Mouse (Mus musculus) embryonic facial prominence, embryonic 11.5 days (tissue): Measurements from ENCODE around the gene Prkd1. TPM values are rescaled to one million over a fixed set of nuclear protein-coding genes. Genes with fewer than 3 reads are reported as not detected.
"Not testable (repeated sequence)": the region's sequence is repeated elsewhere in the genome, so short reads cannot be mapped to it uniquely, and the experiment has no call there.

Source experiments
- ATAC-seq: fragments of 200-750 bp; cut with Nextera tagmentation; replicated peaks from 2 replicates; pipeline ENCODE4 v1.8.0; 2017; ENCODE audit warnings: low read depth; ENCODE audit not compliant: insufficient number of reproducible peaks, low FRiP score, low TSS enrichment
- DNase-seq: peaks from one replicate; pipeline ENCODE4 v3.0.0-alpha.2; 2015; ENCODE audit warnings: low spot score
- H3K27ac ChIP-seq: fragments of 300-500 bp; sonication (generic); replicated peaks from 2 replicates; pipeline ENCODE4 v1.5.1; 2014; ENCODE audit warnings: mild to moderate bottlenecking, low read depth, low read length, control low read depth
- H3K27me3 ChIP-seq: fragments of 300-500 bp; sonication (generic); 2 replicates; pipeline ENCODE4 v1.6.1; 2014; ENCODE audit warnings: mild to moderate bottlenecking, low read length, moderate library complexity, mixed read lengths; ENCODE audit not compliant: control insufficient read depth, insufficient read depth
- H3K36me3 ChIP-seq: fragments of 300-500 bp; sonication (generic); replicated peaks from 2 replicates; pipeline ENCODE4 v1.6.1; 2014; ENCODE audit warnings: low read depth, mild to moderate bottlenecking, low read length, moderate library complexity, mixed read lengths; ENCODE audit not compliant: control insufficient read depth, insufficient read depth
- H3K4me1 ChIP-seq: fragments of 300-500 bp; sonication (generic); 2 replicates; pipeline ENCODE4 v1.6.1; 2014; ENCODE audit warnings: low read length, mixed read lengths; ENCODE audit not compliant: control insufficient read depth, insufficient read depth
- H3K4me2 ChIP-seq: fragments of 300-500 bp; sonication (generic); 2 replicates; pipeline ENCODE4 v1.6.1; 2014; ENCODE audit warnings: low read depth, mild to moderate bottlenecking, control low read depth, low read length, moderate library complexity
- H3K4me3 ChIP-seq: fragments of 300-500 bp; sonication (generic); 2 replicates; pipeline ENCODE4 v1.5.1; 2014; ENCODE audit warnings: low read depth, low read length, control low read depth
- H3K9ac ChIP-seq: fragments of 300-500 bp; sonication (generic); replicated peaks from 2 replicates; pipeline ENCODE4 v1.6.1; 2014; ENCODE audit warnings: mild to moderate bottlenecking, control low read depth, low read length
- H3K9me3 ChIP-seq: fragments of 300-500 bp; sonication (generic); replicated peaks from 2 replicates; pipeline ENCODE4 v1.6.1; 2016; ENCODE audit warnings: mild to moderate bottlenecking, low read length, inconsistent platforms, mixed read lengths; ENCODE audit not compliant: control insufficient read depth
- WGBS: fragments of 180-500 bp; shearing (Covaris S2); extraction: QIAGEN DNeasy Blood & Tissue Kit; methylation state at CpG from one replicate; pipeline ENCODE4 v1.1.7; 2014; 5-methylcytosine and 5-hydroxymethylcytosine counted together
- polyA plus RNA-seq: library from polyadenylated mRNA; unstranded; fragments of >200 nt; fragmentation: Nextera tagmentation; extraction: Ambion mirVana; gene quantifications from 2 replicates; pipeline ENCODE4 v1.2.1, GENCODE M21; 2014

Gene Prkd1
- polyA plus RNA-seq, result 6.7 and 7.3 TPM in 2 replicates

DNA sequence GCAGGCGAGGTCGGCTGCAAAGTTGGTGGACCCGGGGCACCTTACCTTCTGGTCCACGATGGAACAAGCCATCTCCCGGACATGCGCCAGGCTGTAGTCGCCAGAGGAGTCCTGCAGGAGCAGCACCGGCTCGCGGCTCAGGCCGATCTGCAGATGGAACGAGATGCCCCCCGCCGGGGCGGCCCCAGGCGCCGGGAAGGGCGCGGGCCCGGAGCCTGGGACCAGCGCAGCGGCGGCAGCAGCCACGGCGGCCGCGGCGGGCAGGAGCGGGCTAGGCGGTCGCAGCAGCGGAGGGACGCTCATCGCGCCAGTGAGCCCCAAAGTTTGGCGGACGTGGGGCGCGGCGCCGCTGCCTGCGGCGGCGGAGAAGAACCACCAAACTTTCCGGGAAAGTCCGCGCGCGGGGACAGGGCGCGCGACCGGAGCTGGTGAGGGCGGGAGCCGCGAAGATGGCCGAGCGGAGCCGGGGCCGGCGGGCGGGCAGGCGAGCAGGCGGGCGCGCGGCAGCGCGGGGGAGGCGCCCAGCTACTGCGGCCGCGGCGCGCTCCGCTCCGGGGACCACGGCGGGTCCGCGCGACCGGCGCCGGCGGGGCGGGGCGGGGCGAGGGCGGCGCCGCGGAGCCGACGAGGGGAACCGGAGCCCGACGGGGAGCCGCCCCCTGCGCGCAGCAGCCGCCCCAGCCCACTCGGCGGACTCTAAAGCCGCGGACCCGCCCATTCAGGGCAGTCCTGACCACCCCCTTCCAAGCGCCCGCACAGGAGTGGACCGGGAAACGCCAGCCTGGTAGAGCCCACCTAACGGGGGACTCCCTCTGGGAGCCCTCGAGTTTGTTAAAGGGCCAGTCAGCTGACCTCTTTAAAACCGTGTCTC lies at the start of gene Prkd1:
Gene Prkd1, minus strand, starts transcription at position 428 of the 871 bp plus-strand sequence.
- peak; percentile 94 for ATAC-seq

DNA sequence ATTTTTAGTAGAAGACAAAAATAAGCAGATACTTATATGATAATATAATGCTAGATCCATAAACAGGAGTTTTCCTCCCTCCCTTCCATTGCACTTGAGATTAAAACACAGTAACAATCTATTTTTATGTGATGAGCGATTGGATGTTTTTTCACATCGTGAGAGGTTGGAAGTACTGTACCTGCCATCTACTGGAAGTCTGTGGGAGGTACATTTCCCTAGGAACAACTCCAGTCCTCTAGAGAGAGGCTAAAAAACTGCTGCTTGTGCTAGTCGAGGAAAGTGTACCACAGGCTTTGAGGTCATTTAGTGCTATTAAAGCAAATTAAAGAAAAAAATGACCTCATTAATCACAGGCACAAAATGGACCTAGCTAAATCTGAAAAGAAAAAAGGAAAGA lies 48.6 kb upstream of the Prkd1 start:
- H3K4me2 ChIP-seq, result no peak overlapping the region
- H3K27ac ChIP-seq, result no peak overlapping the region
- peak; percentile 63 for DNase-seq
- no peaks in the 10 kb centered on the region for H3K4me1 ChIP-seq
- no peaks in the 10 kb centered on the region for H3K9me3 ChIP-seq
- H3K36me3 ChIP-seq, result no peaks in the 10 kb centered on the region
- H3K9ac ChIP-seq, result no peak overlapping the region
- H3K4me3 ChIP-seq, result no peak overlapping the region
- ATAC-seq, result no peak
- WGBS, result 17% methylated on average over 3 of the region's 3 CpGs
- H3K27me3 ChIP-seq, result no peaks in the 10 kb centered on the region

More for the DNA sequence above, at the start of gene Prkd1:
- Histone ChIP-seq H3K9ac (peak within 1 kb of the TSS; percentile 84), H3K36me3 (no peaks in the 10 kb centered on the region), H3K27ac (peak within 1 kb of the TSS; percentile 35), H3K4me1 (no peaks in the 10 kb centered on the region), H3K4me2 (peak within 1 kb of the TSS; percentile 91), H3K9me3 (no peaks in the 10 kb centered on the region), H3K4me3 (peak within 1 kb of the TSS; percentile 87), H3K27me3 (no peaks in the 10 kb centered on the region)
- WGBS, result under 1% methylated on average over 85 of the region's 114 CpGs
- DNase-seq, result peak; percentile 79

DNA sequence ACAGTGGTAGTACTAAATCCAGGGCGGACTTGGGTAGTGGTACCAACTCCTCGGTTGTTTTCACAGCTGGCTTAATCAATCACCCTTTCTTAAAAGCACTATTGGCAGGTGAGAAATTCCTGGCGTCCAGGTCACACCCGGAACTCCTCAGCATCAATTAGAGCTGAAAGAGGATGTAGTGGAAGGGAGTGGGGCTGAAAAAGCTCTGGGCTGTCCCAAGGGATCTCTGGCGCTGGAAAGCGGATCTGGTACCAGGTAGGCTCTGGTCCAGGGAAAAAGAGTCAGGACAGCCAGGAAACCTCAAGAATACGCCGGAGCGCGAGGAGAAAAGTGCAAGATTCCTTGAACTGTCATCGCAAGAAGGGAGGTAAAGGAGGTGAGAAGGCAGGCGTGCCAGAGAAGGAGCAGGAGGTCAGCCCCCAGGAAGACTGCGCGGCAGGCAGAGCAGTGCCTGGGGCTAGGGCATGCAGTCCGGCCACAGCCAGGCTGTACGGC lies 675 bp downstream of the Prkd1 start:
- no peaks in the 10 kb centered on the region for H3K9me3 ChIP-seq
- DNase-seq (peak; percentile 35), ATAC-seq (peak; percentile 10; the same call in 1 of the 2 replicates)
- H3K27ac ChIP-seq, result peak overlapping the region; percentile 35
- peak overlapping the region; percentile 84 for H3K9ac ChIP-seq
- H3K27me3 ChIP-seq, result no peaks in the 10 kb centered on the region
- H3K4me2 ChIP-seq, result peak overlapping the region; percentile 91
- peak overlapping the region; percentile 87 for H3K4me3 ChIP-seq
- H3K36me3 ChIP-seq, result no peaks in the 10 kb centered on the region
- no peaks in the 10 kb centered on the region for H3K4me1 ChIP-seq
- WGBS, result 1% methylated on average over 16 of the region's 16 CpGs

GRCm38 (mm10) chr12:50646857-50647256 lies 2.0 kb downstream of the Prkd1 start:
- H3K4me2 ChIP-seq, result no peak overlapping the region

DNA sequence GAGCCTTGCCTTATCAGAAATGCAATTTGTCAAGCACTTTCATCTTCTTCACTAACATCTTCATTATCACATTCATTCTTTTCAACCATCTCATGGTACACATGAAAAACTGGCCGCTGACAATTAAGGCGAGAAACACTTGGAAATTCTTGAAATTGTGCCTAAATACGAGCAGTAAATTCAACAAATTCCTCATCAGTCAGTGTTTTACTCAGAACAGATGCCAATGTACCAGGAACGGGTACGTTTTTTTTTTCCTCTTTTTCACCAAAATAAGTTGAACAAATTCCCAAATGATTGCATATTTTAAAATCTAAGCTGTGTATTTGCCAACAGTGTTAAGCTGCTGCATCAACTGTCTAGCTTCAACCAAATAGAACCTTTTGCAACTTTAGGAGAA lies 6.2 kb downstream of the Prkd1 start:
- WGBS, result 86% methylated on average over 5 of the region's 5 CpGs
- no peak overlapping the region for H3K4me3 ChIP-seq
- ATAC-seq, result no peak

More at GRCm38 (mm10) chr12:50646857-50647256, 2.0 kb downstream of the Prkd1 start:
- DNase-seq (no peak), ATAC-seq (no peak)
- H3K9ac ChIP-seq, result no peak overlapping the region
- no peaks in the 10 kb centered on the region for H3K9me3 ChIP-seq
- no peaks in the 10 kb centered on the region for H3K27me3 ChIP-seq
- 90% methylated on average over 4 of the region's 4 CpGs for WGBS
- no peaks in the 10 kb centered on the region for H3K4me1 ChIP-seq
- H3K27ac ChIP-seq, result no peak overlapping the region
- no peak overlapping the region for H3K4me3 ChIP-seq
- H3K36me3 ChIP-seq, result no peaks in the 10 kb centered on the region

DNA sequence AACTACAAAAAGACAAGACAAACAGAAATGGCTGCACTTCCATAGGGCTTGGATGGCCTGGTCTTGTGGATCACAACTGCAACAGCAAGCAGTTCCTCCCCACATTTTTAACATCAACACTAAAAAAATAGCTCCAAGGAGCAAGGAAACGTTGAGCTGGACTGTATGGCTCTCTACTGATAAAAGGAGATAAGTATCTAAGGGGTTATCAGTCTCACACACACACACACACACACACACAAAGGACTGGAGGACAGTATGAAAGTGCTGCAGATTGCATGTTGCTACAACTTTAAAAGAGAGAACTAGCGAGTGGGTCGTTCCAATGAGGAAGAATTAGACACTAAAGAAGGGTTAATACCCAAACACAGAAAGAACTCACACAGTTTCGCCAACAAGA lies 8.7 kb downstream of the Prkd1 start:
- Histone ChIP-seq H3K9me3 (no peaks in the 10 kb centered on the region), H3K9ac (no peak overlapping the region), H3K4me3 (no peak overlapping the region), H3K36me3 (no peaks in the 10 kb centered on the region), H3K4me2 (no peak overlapping the region), H3K27ac (no peak overlapping the region), H3K27me3 (no peaks in the 10 kb centered on the region), H3K4me1 (no peaks in the 10 kb centered on the region)
- WGBS, result 80% methylated on average over 4 of the region's 4 CpGs
- no peak for DNase-seq
- no peak for ATAC-seq

More for the DNA sequence above, 6.2 kb downstream of the Prkd1 start:
- Histone ChIP-seq H3K4me2 (no peak overlapping the region), H3K9ac (no peak overlapping the region), H3K4me1 (no peaks in the 10 kb centered on the region), H3K36me3 (no peaks in the 10 kb centered on the region), H3K27ac (no peak overlapping the region), H3K27me3 (no peaks in the 10 kb centered on the region), H3K9me3 (no peaks in the 10 kb centered on the region)
- DNase-seq, result no peak

GRCm38 (mm10) chr12:50634436-50634835 lies 14.5 kb downstream of the Prkd1 start:
- Histone ChIP-seq H3K4me1 (no peaks in the 10 kb centered on the region), H3K36me3 (no peaks in the 10 kb centered on the region), H3K27me3 (no peaks in the 10 kb centered on the region), H3K27ac (no peak overlapping the region), H3K4me3 (no peak overlapping the region), H3K9me3 (no peaks in the 10 kb centered on the region), H3K9ac (no peak overlapping the region), H3K4me2 (no peak overlapping the region)
- WGBS, result 49% methylated on average over 6 of the region's 6 CpGs
- no peak for ATAC-seq
- DNase-seq, result no peak

DNA sequence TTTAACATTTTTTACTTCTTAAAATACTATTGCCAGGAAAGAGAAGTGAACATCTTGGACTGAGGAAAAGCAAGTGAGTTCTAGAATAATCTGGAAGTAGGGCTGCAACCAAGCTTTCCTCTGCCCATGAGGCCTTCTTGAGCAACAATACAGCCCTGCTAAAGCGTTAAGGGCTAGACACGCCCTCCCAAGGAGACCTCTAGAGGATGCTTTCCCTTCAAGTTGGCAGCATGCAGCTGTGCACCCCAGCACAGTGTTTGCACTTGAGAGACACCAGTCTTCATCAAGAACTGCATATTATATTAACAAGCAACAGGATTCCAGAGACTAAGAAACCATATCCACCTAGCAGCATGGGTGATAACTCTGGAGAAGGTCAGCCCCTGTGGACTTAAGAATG lies 22.8 kb downstream of the Prkd1 start:
- not testable (repeated sequence) for DNase-seq, H3K4me2 ChIP-seq, H3K4me1 ChIP-seq, H3K36me3 ChIP-seq, H3K9ac ChIP-seq, H3K9me3 ChIP-seq, H3K27me3 ChIP-seq, H3K4me3 ChIP-seq, H3K27ac ChIP-seq, ATAC-seq
- no CpG with 5 or more reads among the region's 2 CpGs for WGBS
